Mouse (Mus musculus) erythroblast, embryonic 14.5 days (primary cell): ENCODE measurements around the gene Zfp142. TPM values are rescaled to one million over a fixed set of nuclear protein-coding genes. Genes with fewer than 3 reads are reported as not detected.

Experiments
- H3K27me3 ChIP-seq: 2 replicates; pipeline ENCODE4 v1.6.1; 2012; ENCODE audit warnings: inconsistent platforms; ENCODE audit not compliant: control insufficient read depth
- H3K36me3 ChIP-seq: 2 replicates; pipeline ENCODE4 v1.6.1; 2012; ENCODE audit warnings: mild to moderate bottlenecking, inconsistent platforms; ENCODE audit not compliant: control insufficient read depth
- H3K4me1 ChIP-seq: 2 replicates; pipeline ENCODE4 v1.6.1; 2012; ENCODE audit warnings: inconsistent platforms; ENCODE audit not compliant: control insufficient read depth
- H3K4me3 ChIP-seq: replicated peaks from 2 replicates; pipeline ENCODE3; 2012; ENCODE audit warnings: moderate library complexity, mild to moderate bottlenecking, inconsistent platforms
- H3K9me3 ChIP-seq: 2 replicates; pipeline ENCODE4 v1.6.1; 2012; ENCODE audit warnings: low read length, inconsistent platforms, mixed read lengths; ENCODE audit not compliant: control insufficient read depth
- GATA1 ChIP-seq: IDR thresholded peaks from 2 replicates; pipeline ENCODE4 v1.6.1; 2012; ENCODE audit warnings: low read length, inconsistent platforms, mixed read lengths
- TAL1 ChIP-seq: IDR thresholded peaks from 3 replicates; pipeline ENCODE4 v1.6.1; 2012; ENCODE audit warnings: low read length, inconsistent platforms, mixed read lengths
- polyA plus RNA-seq: library from polyadenylated mRNA; stranded (reverse); fragments of >175 nt; gene quantifications from 2 replicates; pipeline ENCODE4 v1.2.3, GENCODE M21; 2012

The Zfp142 gene
- 0.34 and 0.41 TPM in 2 replicates for polyA plus RNA-seq

DNA sequence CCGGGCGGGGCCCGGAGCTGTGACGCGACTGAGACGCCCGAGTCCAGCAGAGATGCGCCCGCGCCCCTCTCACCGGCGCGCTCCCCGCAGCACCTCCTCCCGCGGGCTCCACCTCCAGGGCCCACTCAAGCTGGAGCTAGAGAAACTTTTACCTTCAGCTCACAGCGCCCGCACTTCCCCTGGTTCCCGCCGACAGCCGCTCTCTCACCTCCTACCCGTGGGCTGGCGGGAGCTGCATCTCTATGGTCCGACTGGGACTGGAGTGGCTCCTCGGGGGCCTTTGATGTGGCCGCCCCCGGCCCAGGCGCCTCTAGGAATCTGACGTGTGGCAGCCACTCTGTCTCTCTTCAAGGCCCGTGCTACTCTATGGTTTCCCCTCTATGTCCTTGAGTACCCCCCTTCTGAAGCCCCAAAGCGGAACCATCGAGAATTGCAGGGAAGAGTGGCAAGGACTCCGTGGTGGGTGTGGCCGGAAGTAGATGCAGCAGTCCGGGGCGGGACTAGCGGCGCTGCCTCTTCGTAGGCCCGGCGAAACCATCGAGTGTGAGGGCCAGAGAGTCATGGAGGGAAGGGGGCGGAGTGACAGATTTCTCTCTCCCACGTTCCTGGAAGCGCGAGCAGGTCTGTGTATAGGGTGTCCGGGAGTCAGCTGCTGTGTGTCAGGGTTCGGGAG is at the start of gene Zfp142, which contains the start of gene Bcs1l:
Zfp142 (minus strand) TSS at position 474 of the 673 bp plus-strand sequence.
Bcs1l (plus strand) TSS at position 517 of the 673 bp plus-strand sequence.
- H3K27me3 ChIP-seq: no peaks in the 10 kb centered on the region
- H3K9me3 ChIP-seq: no peaks in the 10 kb centered on the region
- H3K4me3 ChIP-seq: peak within 1 kb of the TSS; percentile 67
- peaks cover 48% of the 10 kb centered on the region for H3K4me1 ChIP-seq
- peaks cover 51% of the 10 kb centered on the region for H3K36me3 ChIP-seq
- TF ChIP-seq TAL1 (no peak), GATA1 (no peak)

DNA sequence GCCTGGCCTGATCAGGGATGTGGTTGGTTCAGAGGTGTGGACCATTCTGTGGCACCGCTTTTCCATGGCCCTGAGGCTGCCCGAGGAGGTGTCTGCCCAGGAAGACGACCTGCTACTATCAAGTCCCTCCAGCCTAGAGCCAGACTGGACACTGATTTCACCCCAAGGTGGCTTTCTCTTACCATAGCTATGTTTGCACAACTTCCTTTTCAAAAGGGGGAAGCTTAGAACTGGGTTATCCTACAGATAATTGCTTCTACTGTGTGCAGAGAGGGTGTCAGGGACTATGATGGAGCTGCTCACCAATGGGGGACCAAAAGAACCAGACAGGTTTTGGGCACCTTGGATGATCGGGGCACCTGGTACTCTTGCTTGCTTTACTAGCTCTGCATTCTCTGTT is 44.7 kb upstream of the Zfp142 start:
- Histone ChIP-seq H3K9me3 (no peaks in the 10 kb centered on the region), H3K36me3 (no peaks in the 10 kb centered on the region), H3K4me3 (no peak overlapping the region), H3K27me3 (no peaks in the 10 kb centered on the region), H3K4me1 (no peaks in the 10 kb centered on the region)
- TF ChIP-seq GATA1 (no peak), TAL1 (no peak)

GRCm38 (mm10) chr1:74628001-74628400 is 40.0 kb upstream of the Zfp142 start:
- Histone ChIP-seq H3K36me3 (no peaks in the 10 kb centered on the region), H3K4me1 (no peaks in the 10 kb centered on the region), H3K4me3 (no peak overlapping the region), H3K9me3 (no peaks in the 10 kb centered on the region), H3K27me3 (no peaks in the 10 kb centered on the region)
- TF ChIP-seq GATA1 (no peak), TAL1 (no peak)

- Histone ChIP-seq H3K27me3 (no peaks in the 10 kb centered on the region), H3K36me3 (no peaks in the 10 kb centered on the region), H3K4me3 (no peak overlapping the region), H3K9me3 (no peaks in the 10 kb centered on the region), H3K4me1 (no peaks in the 10 kb centered on the region)
- no peak for TF ChIP-seq TAL1
- no peak for TF ChIP-seq GATA1
Observed at GRCm38 (mm10) chr1:74626076-74626475, 38.0 kb upstream of the Zfp142 start.

DNA sequence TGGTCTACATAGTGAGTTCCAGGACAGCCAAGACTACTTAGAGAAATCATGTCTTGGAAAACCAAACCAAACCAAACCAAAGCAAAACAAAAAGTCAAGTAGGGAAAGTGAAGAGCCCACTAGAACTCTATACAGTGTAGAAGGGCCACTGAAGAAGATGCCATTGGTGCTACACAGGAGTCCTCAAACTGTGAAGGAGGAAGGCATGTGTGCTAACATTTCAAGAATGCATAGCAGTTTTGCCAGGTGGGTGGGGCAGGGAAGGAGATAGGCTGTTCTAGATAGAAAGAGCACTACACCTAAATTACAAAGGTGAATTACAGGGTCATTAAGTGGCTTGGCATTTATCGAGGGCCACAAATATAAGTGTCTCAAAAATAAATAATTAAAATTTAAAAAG is 36.1 kb upstream of the Zfp142 start:
- TF ChIP-seq GATA1: no peak
- no peak for TF ChIP-seq TAL1
- no peak overlapping the region for H3K4me3 ChIP-seq

GRCm38 (mm10) chr1:74601267-74601962 is 13.4 kb upstream of the Zfp142 start, which contains the start of the genes Rnf25 and Stk36:
Rnf25 (minus strand) TSS chr1:74601397.
Stk36 (plus strand) TSS chr1:74601445.
- H3K36me3 ChIP-seq: peaks cover 24% of the 10 kb centered on the region
- H3K9me3 ChIP-seq: no peaks in the 10 kb centered on the region
- no peaks in the 10 kb centered on the region for H3K27me3 ChIP-seq
- TF ChIP-seq GATA1 (no peak), TAL1 (no peak)
- peaks cover 23% of the 10 kb centered on the region for H3K4me1 ChIP-seq
- H3K4me3 ChIP-seq: peak within 1 kb of the TSS; percentile 87

More for the DNA sequence above, 36.1 kb upstream of the Zfp142 start:
- Histone ChIP-seq H3K27me3 (no peaks in the 10 kb centered on the region), H3K36me3 (no peaks in the 10 kb centered on the region), H3K9me3 (no peaks in the 10 kb centered on the region), H3K4me1 (no peaks in the 10 kb centered on the region)

- TF ChIP-seq GATA1: no peak
- H3K9me3 ChIP-seq: no peaks in the 10 kb centered on the region
- H3K27me3 ChIP-seq: no peaks in the 10 kb centered on the region
- H3K4me1 ChIP-seq: peaks cover 23% of the 10 kb centered on the region
- peak overlapping the region; percentile 87 for H3K4me3 ChIP-seq
- peaks cover 29% of the 10 kb centered on the region for H3K36me3 ChIP-seq
Observed at GRCm38 (mm10) chr1:74600501-74601266, 12.6 kb upstream of the Zfp142 start.

GRCm38 (mm10) chr1:74594434-74594833 is 6.4 kb upstream of the Zfp142 start:
- H3K36me3 ChIP-seq: peaks cover 85% of the 10 kb centered on the region
- no peak overlapping the region for H3K4me3 ChIP-seq
- TF ChIP-seq GATA1 (no peak), TAL1 (no peak)
- H3K9me3 ChIP-seq: no peaks in the 10 kb centered on the region
- no peaks in the 10 kb centered on the region for H3K27me3 ChIP-seq
- H3K4me1 ChIP-seq: peaks cover 5% of the 10 kb centered on the region

DNA sequence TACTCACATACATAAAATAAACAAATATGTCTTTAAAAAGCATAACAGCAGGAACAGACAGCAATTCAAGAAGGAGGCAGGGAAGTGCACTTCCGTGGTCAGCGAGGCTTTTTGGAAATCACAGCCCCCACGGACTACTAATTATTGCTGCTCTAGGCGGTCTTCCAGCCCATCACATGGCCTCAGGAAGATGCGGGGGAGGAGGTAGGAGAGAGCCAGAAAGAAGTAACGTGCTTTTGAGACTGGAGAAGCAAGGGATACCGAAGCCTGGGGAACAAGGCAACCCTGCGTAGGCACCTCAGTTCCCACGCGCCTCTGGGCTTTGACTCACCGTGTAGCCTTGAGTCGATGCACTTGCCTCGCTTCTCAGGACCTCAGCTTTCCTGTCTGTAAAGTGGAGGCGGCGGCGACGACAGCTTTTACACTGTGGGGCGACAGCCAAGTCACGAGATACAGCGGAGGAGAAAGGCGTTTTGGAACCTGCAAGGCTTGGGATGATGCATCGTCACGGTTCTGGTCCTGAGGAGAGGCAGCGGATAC is 743 bp downstream of the Zfp142 start:
- peaks cover 48% of the 10 kb centered on the region for H3K4me1 ChIP-seq
- TF ChIP-seq TAL1 (no peak), GATA1 (no peak)
- peaks cover 56% of the 10 kb centered on the region for H3K36me3 ChIP-seq
- H3K27me3 ChIP-seq: no peaks in the 10 kb centered on the region
- no peaks in the 10 kb centered on the region for H3K9me3 ChIP-seq
- H3K4me3 ChIP-seq: peak overlapping the region; percentile 67
